Comparison of ENCODE assay signal across 9 mouse cellular contexts in genomic region chr4:133014896-133015709, GRCm38 (mm10). TPM values are rescaled to one million over a fixed set of nuclear protein-coding genes. Genes with fewer than 3 reads are reported as not detected.
DNase-seq lines count a peak whose midpoint lies in the region; ATAC-seq lines count a peak whose summit lies in the region.
"Had no signal": no experiment of that assay in that cellular context is flagged by ENCODE, and none has a peak within 500 bp of the region (broad histone marks: within the 10 kb centered on the region; RNA-seq: fewer than 3 reads in every experiment).

No protein-coding gene starts in this region.

- H3K9ac ChIP-seq in heart, embryonic 11.5 days (ENCODE audit: low read depth, low read length) = 0 out of 2 replicates have a peak overlapping the region, but pooled peaks have one; percentile 17
- peak overlapping the region; percentile 50 for H3K9ac ChIP-seq in heart, embryonic 14.5 days (ENCODE audit: low read length)
- peak overlapping the region; percentile 29; the same call in 1 of the 2 replicates for H3K9ac ChIP-seq in midbrain, embryonic 12.5 days (replicated peaks)

- WGBS in heart, embryonic 11.5 days (ENCODE audit: insufficient replicate concordance) = 31% methylated on average over 10 of the region's 10 CpGs
- WGBS in heart, embryonic 14.5 days = 27% methylated on average over 10 of the region's 10 CpGs
- WGBS in midbrain, embryonic 12.5 days = 25% methylated on average over 10 of the region's 10 CpGs

- H3K4me2 ChIP-seq in heart, embryonic 11.5 days = peak overlapping the region; percentile 96
- H3K4me2 ChIP-seq in heart, embryonic 14.5 days (ENCODE audit: low read length) = peak overlapping the region; percentile 88
- H3K4me2 ChIP-seq in midbrain, embryonic 12.5 days (replicated peaks) = peak overlapping the region; percentile 70

- no peaks in the 10 kb centered on the region for H3K36me3 ChIP-seq in heart, embryonic 11.5 days (ENCODE audit: control insufficient read depth, insufficient read depth, low read length)
- peaks cover 15% of the 10 kb centered on the region; the same call in 1 of the 2 replicates for H3K36me3 ChIP-seq in heart, embryonic 14.5 days (ENCODE audit: control insufficient read depth, insufficient read depth, low read length)
- H3K36me3 ChIP-seq in midbrain, embryonic 12.5 days = 0 out of 2 replicates have a peak, but pooled peaks cover 4% of the 10 kb centered on the region

- no peak for DNase-seq in heart, postnatal 4 days
- DNase-seq in cerebellum, adult 8-10 months = peak; percentile 55
- DNase-seq in frontal cortex, adult 2 months (ENCODE audit: extremely low spot score in 1 of 2, low spot score in 1 of 2) = no peak
- no peak for DNase-seq in gastrocnemius, postnatal 36 days
- no peak for DNase-seq in adrenal gland, postnatal 14 days

- H3K27ac ChIP-seq in heart, embryonic 11.5 days (ENCODE audit: low read depth, low read length) = no peak overlapping the region
- H3K27ac ChIP-seq in heart, embryonic 14.5 days (replicated peaks in 1 of 2; ENCODE audit: control insufficient read depth in 1 of 2, insufficient read depth in 1 of 2, low read depth in 2 of 2, low read length in 2 of 2) = peak overlapping the region; percentile 4 to 97; a peak in 3 of 4 replicates
- H3K27ac ChIP-seq in midbrain, embryonic 12.5 days (replicated peaks) = peak overlapping the region; percentile 1; the same call in 1 of the 2 replicates

- no peak overlapping the region for H3K4me3 ChIP-seq in heart, embryonic 11.5 days (ENCODE audit: low read depth, low read length)
- H3K4me3 ChIP-seq in heart, embryonic 14.5 days (ENCODE audit: control insufficient read depth in 1 of 2, insufficient read depth in 1 of 2, low read depth in 1 of 2, low read length in 2 of 2) = no peak overlapping the region; a peak in 1 of 4 replicates
- 0 out of 2 replicates have a peak overlapping the region, but pooled peaks have one; percentile 1 for H3K4me3 ChIP-seq in midbrain, embryonic 12.5 days

- H3K9me3 ChIP-seq in heart, embryonic 11.5 days (replicated peaks; ENCODE audit: control insufficient read depth, low read length) = no peaks in the 10 kb centered on the region
- no peaks in the 10 kb centered on the region for H3K9me3 ChIP-seq in heart, embryonic 14.5 days (ENCODE audit: control insufficient read depth, low read length)
- no peaks in the 10 kb centered on the region for H3K9me3 ChIP-seq in midbrain, embryonic 12.5 days

- no peak for ATAC-seq in heart, embryonic 11.5 days (replicated peaks; ENCODE audit: insufficient number of reproducible peaks, low FRiP score, low TSS enrichment)
- no peak for ATAC-seq in heart, embryonic 14.5 days (ENCODE audit: insufficient number of reproducible peaks, insufficient read depth, low FRiP score, low read depth)
- no peak for ATAC-seq in midbrain, embryonic 12.5 days (ENCODE audit: low FRiP score, low read depth)

- no peaks in the 10 kb centered on the region for H3K27me3 ChIP-seq in heart, embryonic 11.5 days (ENCODE audit: control insufficient read depth, insufficient read depth, low read length)
- no peaks in the 10 kb centered on the region for H3K27me3 ChIP-seq in heart, embryonic 14.5 days (ENCODE audit: control insufficient read depth, insufficient read depth, low read length)
- peaks cover 17% of the 10 kb centered on the region for H3K27me3 ChIP-seq in midbrain, embryonic 12.5 days

- peaks cover 65% of the 10 kb centered on the region for H3K4me1 ChIP-seq in heart, embryonic 11.5 days (ENCODE audit: control insufficient read depth, insufficient read depth, low read length)
- H3K4me1 ChIP-seq in heart, embryonic 14.5 days (ENCODE audit: control insufficient read depth in 2 of 2, insufficient read depth in 2 of 2, low read length in 2 of 2) = peaks cover 48 to 65% of the 10 kb centered on the region in 2 experiments
- peaks cover 80% of the 10 kb centered on the region for H3K4me1 ChIP-seq in midbrain, embryonic 12.5 days

- intact Hi-C loops in gastrocnemius, postnatal 36 days (cut with DNase I) = loop anchor here (5.0 kb wide), 1 partner anchor 182 kb away; no protein-coding TSS in a partner anchor

RNA-seq across cellular contexts. Expression of gene Ahdc1, which starts 4.0 kb away (rescaled TPM):
- 7.0 and 9.1 TPM in 2 replicates for polyA plus RNA-seq in heart, embryonic 11.5 days (2014; fragmentation: Nextera tagmentation; extraction: Ambion mirVana)
- total RNA-seq in heart, postnatal 4 days (2021) = 10 to 100 TPM; 41.1 to 48.7 TPM
- polyA plus RNA-seq in heart, embryonic 14.5 days (2014; fragmentation: Nextera tagmentation; extraction: Ambion mirVana) = 7.1 and 9.0 TPM in 2 replicates
- 8.9 and 9.1 TPM in 2 replicates for polyA plus RNA-seq in midbrain, embryonic 12.5 days (2016; fragmentation: Nextera tagmentation; extraction: Ambion mirVana)
- 28.5 and 28.6 TPM in 2 replicates for polyA plus RNA-seq in frontal cortex, adult 2 months (2012; rRNA removed)
- total RNA-seq in gastrocnemius, postnatal 36 days (2021) = 10 to 100 TPM; 27.4 to 31.7 TPM
- 65.0 and 71.9 TPM in 2 replicates for total RNA-seq in adrenal gland, postnatal 14 days (2021)

RNA-seq across cellular contexts. Expression of gene Fgr, which starts 41.2 kb away (rescaled TPM):
- polyA plus RNA-seq in heart, embryonic 11.5 days (2014; fragmentation: Nextera tagmentation; extraction: Ambion mirVana) = 0.40 and 0.63 TPM in 2 replicates
- total RNA-seq in heart, postnatal 4 days (2021) = under 1 TPM; 0.33 to 0.43 TPM
- 0.18 and 0.74 TPM in 2 replicates for polyA plus RNA-seq in heart, embryonic 14.5 days (2014; fragmentation: Nextera tagmentation; extraction: Ambion mirVana)
- polyA plus RNA-seq in midbrain, embryonic 12.5 days (2016; fragmentation: Nextera tagmentation; extraction: Ambion mirVana) = 0.08 and 0.12 TPM in 2 replicates
- 0.18 and 0.19 TPM in 2 replicates for polyA plus RNA-seq in frontal cortex, adult 2 months (2012; rRNA removed)
- under 1 TPM in 1 of 2 experiments, not detected in 1; 0.10 TPM for total RNA-seq in gastrocnemius, postnatal 36 days (2021)
- 0.78 and 1.8 TPM in 2 replicates for total RNA-seq in adrenal gland, postnatal 14 days (2021)
- total RNA-seq: MEL had no signal
